Mouse (Mus musculus): ENCODE results near the gene Armcx4.

DNA sequence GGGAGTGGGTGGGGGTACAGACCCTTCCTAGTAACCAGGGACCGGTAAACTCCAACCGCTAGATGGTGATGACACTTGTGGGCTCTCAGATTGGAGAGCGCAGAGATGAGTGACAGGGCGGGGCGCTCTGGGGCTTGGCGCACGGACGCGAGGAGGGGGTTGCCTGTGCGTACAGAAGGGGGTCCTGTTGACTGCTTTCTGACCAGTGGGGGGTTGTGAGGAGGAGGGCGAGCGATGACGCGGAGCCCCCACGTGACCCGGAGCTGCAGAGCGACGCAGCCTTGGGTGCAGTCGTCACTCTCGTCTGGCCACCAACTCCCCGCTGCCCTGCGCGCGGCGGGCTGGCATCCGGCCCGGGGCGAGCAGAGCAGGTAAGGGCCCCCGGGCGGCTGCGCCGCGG lies at the start of gene Armcx4:
- TF ChIP-seq CTCF (IDR thresholded peaks at IDR 0.05; ENCODE audit: borderline replicate concordance, insufficient read depth, low read depth, low read length) (no peak), POLR2A (IDR thresholded peaks at IDR 0.05; ENCODE audit: borderline replicate concordance, insufficient read depth, low read length) (peak; percentile 47; the same call in 1 of the 2 replicates)

All from cerebellum, adult 2 months (tissue).